Mouse (Mus musculus): ENCODE measurements around the gene Ppp1r12b. TPM values are rescaled to one million over a fixed set of nuclear protein-coding genes. Genes with fewer than 3 reads are reported as not detected.
"Not testable (repeated sequence)": the region's sequence is repeated elsewhere in the genome, so short reads cannot be mapped to it uniquely, and the experiment has no call there.

The Ppp1r12b gene
- polyA plus RNA-seq, 2 experiments, result 9.2 to 11.4 TPM

- Histone ChIP-seq H3K27ac (replicated peaks; ENCODE audit: low read depth, low read length) (no peak overlapping the region), H3K9ac (ENCODE audit: low read depth, low read length, severe bottlenecking) (no peak overlapping the region), H3K4me1 (ENCODE audit: control insufficient read depth, insufficient read depth, low read length) (no peaks in the 10 kb centered on the region), H3K4me2 (replicated peaks; ENCODE audit: low read depth, low read length, severe bottlenecking) (no peak overlapping the region), H3K9me3 (ENCODE audit: control insufficient read depth, low read length) (no peaks in the 10 kb centered on the region), H3K36me3 (ENCODE audit: control insufficient read depth, insufficient read depth, low read length) (peaks cover 10% of the 10 kb centered on the region; the same call in 1 of the 2 replicates), H3K27me3 (ENCODE audit: control insufficient read depth, insufficient read depth, low read length) (no peaks in the 10 kb centered on the region), H3K4me3 (replicated peaks; ENCODE audit: low read length) (no peak overlapping the region)
- no peak for DNase-seq (ENCODE audit: low spot score)
- no peak for ATAC-seq (ENCODE audit: low FRiP score, low read depth)
- 72% methylated on average over 10 of the region's 10 CpGs for WGBS
- TF ChIP-seq POLR2A (IDR thresholded peaks at IDR 0.05; ENCODE audit: borderline replicate concordance, extremely low read depth, insufficient read depth, insufficient read length), result no peak
These were observed 109.3 kb downstream of the Ppp1r12b start for GRCm38 (mm10) chr1:134846295-134846988.

GRCm38 (mm10) chr1:134843369-134843768 lies 112.4 kb downstream of the Ppp1r12b start:
- no peak for TF ChIP-seq POLR2A (IDR thresholded peaks at IDR 0.05; ENCODE audit: borderline replicate concordance, extremely low read depth, insufficient read depth, insufficient read length)
- H3K9me3 ChIP-seq (ENCODE audit: control insufficient read depth, low read length), result no peaks in the 10 kb centered on the region
- no peak overlapping the region for H3K27ac ChIP-seq (replicated peaks; ENCODE audit: low read depth, low read length)
- no peaks in the 10 kb centered on the region for H3K4me1 ChIP-seq (ENCODE audit: control insufficient read depth, insufficient read depth, low read length)
- peaks cover 8% of the 10 kb centered on the region for H3K36me3 ChIP-seq (ENCODE audit: control insufficient read depth, insufficient read depth, low read length)
- ATAC-seq (ENCODE audit: low FRiP score, low read depth) (no peak), DNase-seq (ENCODE audit: low spot score) (no peak)
- no peak overlapping the region for H3K4me3 ChIP-seq (replicated peaks; ENCODE audit: low read length)
- 91% methylated on average over 6 of the region's 6 CpGs for WGBS
- H3K9ac ChIP-seq (ENCODE audit: low read depth, low read length, severe bottlenecking), result no peak overlapping the region
- H3K27me3 ChIP-seq (ENCODE audit: control insufficient read depth, insufficient read depth, low read length), result no peaks in the 10 kb centered on the region
- no peak overlapping the region for H3K4me2 ChIP-seq (replicated peaks; ENCODE audit: low read depth, low read length, severe bottlenecking)

- 73% methylated on average over 10 of the region's 10 CpGs for WGBS
- no peak for ATAC-seq (ENCODE audit: low FRiP score, low read depth)
- H3K4me3 ChIP-seq (replicated peaks; ENCODE audit: low read length), result no peak overlapping the region
These were observed 118.7 kb downstream of the Ppp1r12b start for GRCm38 (mm10) chr1:134836909-134837480.

GRCm38 (mm10) chr1:134830881-134831280 lies 124.9 kb downstream of the Ppp1r12b start:
- not testable (repeated sequence) for H3K9me3 ChIP-seq (ENCODE audit: control insufficient read depth, low read length); ATAC-seq (ENCODE audit: low FRiP score, low read depth); H3K4me3 ChIP-seq (replicated peaks; ENCODE audit: low read length); H3K4me2 ChIP-seq (replicated peaks; ENCODE audit: low read depth, low read length, severe bottlenecking); H3K9ac ChIP-seq (ENCODE audit: low read depth, low read length, severe bottlenecking); H3K4me1 ChIP-seq (ENCODE audit: control insufficient read depth, insufficient read depth, low read length); DNase-seq (ENCODE audit: low spot score); H3K27me3 ChIP-seq (ENCODE audit: control insufficient read depth, insufficient read depth, low read length); H3K27ac ChIP-seq (replicated peaks; ENCODE audit: low read depth, low read length)
- 77% methylated on average over 3 of the region's 3 CpGs for WGBS
- H3K36me3 ChIP-seq (ENCODE audit: control insufficient read depth, insufficient read depth, low read length), result peaks cover 21% of the 10 kb centered on the region

More at GRCm38 (mm10) chr1:134836909-134837480, 118.7 kb downstream of the Ppp1r12b start:
- Histone ChIP-seq H3K4me1 (ENCODE audit: control insufficient read depth, insufficient read depth, low read length) (no peaks in the 10 kb centered on the region), H3K4me2 (replicated peaks; ENCODE audit: low read depth, low read length, severe bottlenecking) (no peak overlapping the region), H3K27me3 (ENCODE audit: control insufficient read depth, insufficient read depth, low read length) (no peaks in the 10 kb centered on the region), H3K9ac (ENCODE audit: low read depth, low read length, severe bottlenecking) (no peak overlapping the region), H3K36me3 (ENCODE audit: control insufficient read depth, insufficient read depth, low read length) (peaks cover 36% of the 10 kb centered on the region), H3K9me3 (ENCODE audit: control insufficient read depth, low read length) (no peaks in the 10 kb centered on the region), H3K27ac (replicated peaks; ENCODE audit: low read depth, low read length) (no peak overlapping the region)
- TF ChIP-seq POLR2A (IDR thresholded peaks at IDR 0.05; ENCODE audit: borderline replicate concordance, extremely low read depth, insufficient read depth, insufficient read length), result no peak
- DNase-seq (ENCODE audit: low spot score), result no peak

GRCm38 (mm10) chr1:134829635-134830034 lies 126.1 kb downstream of the Ppp1r12b start:
- 61% methylated on average over 4 of the region's 4 CpGs for WGBS
- Histone ChIP-seq H3K9me3 (ENCODE audit: control insufficient read depth, low read length) (no peaks in the 10 kb centered on the region), H3K27me3 (ENCODE audit: control insufficient read depth, insufficient read depth, low read length) (no peaks in the 10 kb centered on the region), H3K4me3 (replicated peaks; ENCODE audit: low read length) (no peak overlapping the region), H3K9ac (ENCODE audit: low read depth, low read length, severe bottlenecking) (no peak overlapping the region), H3K27ac (replicated peaks; ENCODE audit: low read depth, low read length) (no peak overlapping the region), H3K36me3 (ENCODE audit: control insufficient read depth, insufficient read depth, low read length) (peaks cover 8% of the 10 kb centered on the region), H3K4me1 (ENCODE audit: control insufficient read depth, insufficient read depth, low read length) (no peaks in the 10 kb centered on the region), H3K4me2 (replicated peaks; ENCODE audit: low read depth, low read length, severe bottlenecking) (no peak overlapping the region)
- no peak for ATAC-seq (ENCODE audit: low FRiP score, low read depth)
- no peak for TF ChIP-seq POLR2A (IDR thresholded peaks at IDR 0.05; ENCODE audit: borderline replicate concordance, extremely low read depth, insufficient read depth, insufficient read length)
- peak; percentile 71 for DNase-seq (ENCODE audit: low spot score)
